Mouse (Mus musculus): ENCODE results near the gene Ttc26.

DNA sequence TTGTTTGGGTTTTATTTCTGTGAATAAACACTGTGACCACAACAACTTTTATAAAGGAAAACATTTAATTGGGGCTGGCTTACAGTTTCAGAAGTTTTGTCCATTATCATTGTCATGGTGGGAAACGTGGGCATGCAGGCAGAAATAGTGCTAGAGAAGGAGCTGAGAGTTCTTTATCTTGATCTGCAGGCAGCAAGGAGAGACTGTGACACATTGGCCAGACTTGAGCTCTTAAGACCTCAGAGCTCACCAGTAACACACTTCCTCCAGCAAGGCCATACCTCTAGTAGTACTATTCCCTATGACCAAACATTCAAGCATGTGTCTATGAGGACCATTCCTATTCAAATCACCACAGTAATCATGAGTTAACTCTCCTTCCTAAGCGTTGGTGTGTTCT is 67.0 kb downstream of the Ttc26 start:
- TF ChIP-seq CTCF (IDR thresholded peaks at IDR 0.05; ENCODE audit: borderline replicate concordance, extremely low read depth, insufficient read depth, insufficient read length) (no peak), POLR2A (IDR thresholded peaks at IDR 0.05; ENCODE audit: borderline replicate concordance, extremely low read depth, insufficient read depth, insufficient read length, poor library complexity, severe bottlenecking) (no peak)

All from brain, embryonic 14.5 days (tissue).